Mouse (Mus musculus) layer of hippocampus, postnatal 36 days (tissue): ENCODE measurements around the gene Pdpn. TPM values are rescaled to one million over a fixed set of nuclear protein-coding genes. Genes with fewer than 3 reads are reported as not detected.
A peak's percentile ranks its signal among the peaks of the same experiment; 100 is the strongest.

Experiments
- DNase-seq, 2 experiments: peaks; one replicate each; pipeline ENCODE4 v3.0.0; 2022
- total RNA-seq, 2 experiments: library from RNA; stranded (reverse); gene quantifications; 2 replicates each; pipeline ENCODE4 v1.2.3; 2021

The Pdpn gene
- total RNA-seq, 2 experiments from 2014 or later: 17.7 to 18.9 TPM

DNA sequence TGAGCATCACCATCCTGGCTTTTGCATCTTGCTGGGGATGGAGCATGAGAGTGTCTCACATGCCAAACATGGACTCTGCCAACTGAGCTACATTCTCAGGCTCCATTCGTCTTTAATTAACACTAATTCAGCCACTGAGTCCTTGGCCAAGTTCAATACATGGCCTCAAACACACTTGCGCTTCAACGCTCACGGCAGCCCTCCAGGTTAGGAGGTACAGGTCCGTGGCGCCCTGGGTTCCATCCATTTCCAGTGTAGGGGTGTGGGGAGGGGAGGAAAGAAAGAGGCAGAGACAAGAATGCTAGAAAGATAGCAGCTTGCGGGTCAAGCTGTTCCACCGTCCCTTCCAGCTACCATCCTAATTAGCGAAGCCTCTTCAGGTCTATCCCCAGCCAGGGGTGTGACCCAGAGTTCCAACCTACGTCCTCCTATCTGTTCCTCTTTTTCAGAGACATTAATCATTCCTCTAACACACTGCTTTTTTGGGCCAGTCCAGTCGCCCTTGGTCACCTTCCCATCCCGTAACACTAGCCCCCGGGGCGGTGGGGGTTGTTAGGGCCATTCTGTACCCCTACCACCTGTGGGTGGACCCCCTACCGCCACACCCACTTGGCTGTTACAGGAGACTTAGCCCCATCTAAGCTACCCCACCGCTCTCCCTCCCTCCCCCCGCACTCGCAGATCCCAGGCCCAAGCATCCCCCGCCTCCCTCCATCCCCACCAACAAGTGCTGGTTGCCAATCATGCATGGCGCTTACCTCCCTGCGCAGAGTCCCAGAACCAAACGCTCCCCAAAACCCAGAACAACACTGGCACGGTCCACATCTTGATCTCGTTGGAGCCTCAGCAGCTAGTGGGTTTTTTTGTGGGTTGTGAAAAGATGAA is 691 bp downstream of the Pdpn start:
- no peak for DNase-seq

DNA sequence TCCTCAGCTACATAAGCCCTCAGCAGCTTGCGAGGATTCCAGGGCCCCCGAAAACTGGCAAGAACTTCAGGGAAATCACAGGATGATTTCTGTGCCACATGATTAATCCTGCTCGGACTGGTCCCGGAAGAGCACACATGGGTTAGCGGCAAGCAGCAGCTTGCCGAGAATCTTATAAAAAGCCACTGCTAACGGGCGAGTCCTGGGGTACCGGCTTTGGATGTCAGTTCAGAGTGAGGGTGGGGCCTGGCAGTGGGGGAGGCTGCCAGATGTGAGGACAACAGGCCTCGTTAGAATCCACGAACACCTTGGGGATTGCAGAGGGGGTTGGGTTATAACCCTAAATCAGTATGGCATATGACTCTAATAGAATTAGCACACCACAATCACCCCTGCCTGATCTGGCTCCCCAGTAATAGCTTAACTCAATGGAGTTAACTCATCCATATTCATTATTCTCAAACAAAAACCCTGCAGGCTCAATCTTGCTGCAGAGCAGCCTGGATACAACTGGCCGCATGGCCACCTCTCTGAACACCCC is 2.3 kb downstream of the Pdpn start:
- DNase-seq: no peak

DNA sequence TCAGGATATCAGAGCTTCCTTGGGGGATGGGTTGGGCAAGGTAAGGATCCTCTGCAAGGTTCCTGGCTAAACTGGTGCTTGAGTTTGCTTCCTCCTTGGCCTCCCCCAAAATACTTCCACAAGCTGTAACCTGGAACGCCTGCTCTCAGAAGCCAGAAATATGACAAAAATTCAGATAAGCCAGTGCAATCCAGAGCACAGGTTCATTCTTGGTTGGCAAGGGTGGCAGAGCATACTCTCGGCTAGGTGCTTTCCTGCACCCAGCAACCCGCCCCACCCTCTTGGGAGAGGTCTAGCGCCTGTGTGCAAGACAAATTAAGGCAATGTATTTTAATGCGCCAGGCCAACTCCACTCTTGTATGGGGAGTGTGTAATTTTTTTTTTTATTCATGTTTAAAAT is 3.2 kb downstream of the Pdpn start:
- DNase-seq: no peak

DNA sequence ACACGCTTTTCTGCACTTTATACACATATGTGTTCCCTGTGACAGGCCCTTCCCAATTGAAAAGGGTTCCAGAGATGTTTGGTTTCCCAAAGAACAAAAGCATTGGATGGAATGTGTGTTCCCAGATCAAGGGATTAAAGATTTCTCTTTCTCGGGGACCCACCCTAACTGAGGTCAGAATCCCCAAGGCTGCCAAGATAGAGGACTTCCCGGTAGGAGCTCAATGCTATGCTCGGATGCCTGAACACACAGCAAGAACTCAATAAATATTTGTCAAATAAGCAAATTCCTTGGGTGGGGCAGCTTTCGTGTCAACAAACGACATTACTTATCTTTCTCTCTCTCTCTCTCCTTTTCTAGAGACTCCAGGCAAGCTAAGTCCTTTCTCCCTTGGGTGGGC is 5.0 kb downstream of the Pdpn start:
- no peak for DNase-seq

DNA sequence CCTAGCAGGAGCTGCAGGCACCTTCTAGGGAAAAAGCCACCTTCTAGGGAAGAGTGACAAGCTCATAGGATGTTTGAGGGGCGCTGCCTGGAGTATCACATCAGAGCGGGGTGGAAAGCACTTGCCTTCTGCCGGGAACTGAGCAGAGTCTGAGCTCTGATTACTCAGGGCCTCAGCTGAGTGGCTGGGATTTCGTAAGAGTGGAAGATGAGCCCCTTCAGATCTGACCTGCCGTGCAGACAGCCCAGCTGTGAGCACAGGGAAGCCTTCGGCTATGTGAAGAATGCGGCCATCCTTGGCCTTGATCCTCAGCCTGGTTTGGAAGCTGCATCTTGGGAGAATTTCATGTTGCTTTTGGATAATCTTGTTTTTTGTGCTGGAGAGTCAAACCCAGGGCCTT is 10.5 kb downstream of the Pdpn start:
- no peak for DNase-seq

DNA sequence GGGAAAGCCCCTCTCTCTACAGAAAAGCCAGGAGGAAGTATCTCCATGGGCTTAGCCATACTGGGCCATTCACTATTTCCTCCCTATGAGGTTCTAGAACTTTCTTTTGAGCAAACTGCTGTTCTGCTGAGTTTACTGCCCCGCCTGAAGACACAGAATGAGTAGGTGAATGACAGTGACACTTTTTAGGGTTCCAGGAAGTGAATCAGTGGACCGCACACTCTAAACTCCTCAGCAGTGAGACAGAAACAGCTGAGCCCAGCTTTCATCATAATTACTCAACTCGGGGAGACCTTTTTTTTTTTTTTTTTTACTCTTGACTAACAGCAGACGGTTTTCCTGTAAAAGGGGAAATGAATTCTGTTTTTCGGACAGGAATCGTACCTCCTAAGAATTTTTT is 10.9 kb downstream of the Pdpn start:
- DNase-seq: no peak

DNA sequence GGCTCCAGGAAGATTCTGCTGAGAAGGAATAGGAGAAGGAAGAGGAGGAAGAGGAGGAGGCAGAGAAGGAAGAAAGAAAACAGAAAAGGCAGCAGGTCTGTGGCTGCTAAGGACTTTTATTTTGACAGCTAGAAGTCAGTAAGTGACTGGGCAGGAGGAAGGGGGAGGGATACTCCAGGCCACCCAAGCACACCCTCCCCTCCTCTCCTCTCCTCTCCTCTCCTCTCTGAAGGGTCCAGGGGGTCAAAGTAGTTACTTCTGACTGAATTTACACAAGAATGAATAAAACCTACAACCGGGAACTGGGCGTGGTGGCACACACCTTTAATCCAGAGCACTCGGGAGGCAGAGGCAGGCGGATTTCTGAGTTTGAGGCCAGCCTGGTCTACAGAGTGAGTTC is 12.3 kb downstream of the Pdpn start:
- DNase-seq: no peak

DNA sequence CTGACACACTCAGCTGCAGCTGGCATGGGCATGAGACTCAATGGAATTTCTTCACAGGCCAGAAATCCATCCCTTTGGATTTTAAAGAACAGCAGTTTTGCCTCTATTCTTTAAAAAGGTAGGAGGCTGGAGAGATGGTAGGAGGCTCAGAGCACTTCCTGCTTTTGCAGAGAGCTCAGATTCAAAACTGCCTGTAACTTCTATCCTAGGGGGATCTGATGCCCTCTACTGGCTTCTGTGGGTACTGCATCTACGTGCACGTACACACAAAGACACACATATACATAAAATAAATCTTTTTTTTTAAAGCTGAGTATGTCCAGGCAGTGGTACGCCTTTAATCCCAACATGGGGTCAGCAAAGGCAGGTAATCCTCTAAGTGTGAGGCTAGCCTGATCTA is 19.2 kb downstream of the Pdpn start:
- DNase-seq: peak in 1 of 2 experiments; percentile 10

DNA sequence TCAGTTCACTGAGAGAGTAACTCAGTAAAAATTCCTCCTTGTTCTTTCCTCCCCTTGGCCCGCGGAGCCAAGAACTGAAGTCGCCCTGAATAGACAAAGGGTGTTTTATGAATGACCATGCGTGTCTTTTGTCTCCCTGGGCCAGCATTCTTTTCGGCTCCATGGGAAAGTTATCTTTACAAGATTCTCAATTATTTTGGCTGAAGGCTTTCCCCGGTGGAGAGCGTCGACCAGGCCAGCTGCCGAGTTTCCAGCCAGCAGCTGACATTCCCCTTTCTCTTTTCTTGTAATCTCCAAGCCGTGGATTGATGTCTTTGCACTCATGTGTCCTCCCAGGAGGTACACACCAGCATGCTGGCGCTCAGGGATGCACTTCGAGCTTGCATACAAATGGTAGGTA is 19.7 kb downstream of the Pdpn start:
- DNase-seq: peak in 1 of 2 experiments; percentile 5

DNA sequence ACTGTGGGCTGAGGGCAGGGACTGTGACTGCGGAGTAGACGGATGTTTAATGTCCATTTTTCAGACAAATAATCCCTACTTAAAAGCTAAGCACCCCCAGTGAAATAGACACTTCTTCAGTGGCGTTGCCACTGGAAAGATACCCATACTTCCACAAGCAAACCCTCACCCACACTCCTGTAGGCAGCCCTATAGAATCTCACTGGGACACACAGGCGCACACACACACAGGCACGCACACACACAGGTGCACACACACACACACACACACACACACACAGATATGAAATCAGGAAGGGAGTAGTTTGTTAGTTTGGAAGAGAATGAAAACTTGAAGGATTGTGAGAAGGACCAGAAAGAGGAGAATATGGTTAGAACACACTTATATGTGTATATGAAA is 20.3 kb downstream of the Pdpn start:
- no peak for DNase-seq

DNA sequence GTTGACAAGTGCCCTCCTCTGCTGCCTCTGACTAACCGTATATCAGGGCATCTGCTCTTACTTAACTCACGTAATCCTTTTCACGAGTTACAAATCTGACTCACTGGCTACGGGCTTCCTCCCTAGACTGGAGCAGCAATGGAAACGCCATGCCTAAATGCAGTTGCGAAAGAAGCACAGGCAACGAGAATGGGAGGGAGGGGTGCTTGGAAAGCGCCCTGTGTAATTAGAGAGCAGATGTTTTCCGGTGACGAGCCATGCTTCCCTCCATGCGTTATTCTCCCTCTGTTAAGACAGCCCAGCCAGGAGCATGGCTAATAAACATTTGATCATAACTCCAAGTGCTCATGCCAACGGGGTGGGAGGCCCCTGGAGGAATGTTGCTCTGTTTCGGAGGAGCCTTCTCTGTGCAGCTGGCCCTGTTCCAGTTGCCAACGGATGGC is 20.9 kb downstream of the Pdpn start:
- peak; percentile 30 to 35 for DNase-seq

DNA sequence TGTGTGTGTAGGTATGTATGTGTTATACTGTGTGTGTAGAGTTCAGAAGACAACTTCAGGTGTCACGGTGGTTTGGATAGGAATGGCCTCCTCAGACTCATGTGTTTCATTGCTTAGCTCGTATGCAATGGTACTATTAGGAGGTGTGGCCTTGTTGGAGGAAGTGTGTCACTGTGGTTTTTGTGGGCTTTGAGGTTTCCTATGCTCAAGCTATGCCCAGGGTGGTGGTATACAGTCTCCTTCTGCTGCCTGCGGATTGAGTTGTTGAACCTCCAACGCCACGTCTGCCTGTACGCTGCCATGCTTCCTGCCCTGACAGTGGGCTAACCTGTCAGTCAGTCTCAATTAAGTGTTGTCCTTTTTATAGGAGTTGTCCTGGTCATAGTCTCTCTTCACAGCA is 22.0 kb downstream of the Pdpn start:
- no peak for DNase-seq

DNA sequence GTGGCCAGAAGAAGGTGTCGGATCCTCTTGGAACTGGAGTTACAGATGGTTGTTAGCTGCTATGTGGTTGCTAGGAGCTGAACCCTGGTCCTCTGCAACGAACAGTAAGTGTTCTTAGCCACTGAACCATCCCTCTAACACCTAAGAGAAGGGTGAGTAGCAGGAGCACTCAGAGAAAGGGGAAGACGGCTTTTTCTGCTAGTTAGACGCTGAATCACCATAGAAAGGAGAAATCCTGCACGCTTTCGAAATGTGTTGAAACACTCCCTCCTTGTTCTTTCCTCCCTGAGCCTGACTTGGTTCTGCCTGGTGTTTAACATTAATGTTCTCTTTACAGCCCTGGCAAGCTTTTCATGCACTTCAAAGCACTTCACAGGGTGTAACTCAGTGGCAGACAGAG is 27.8 kb downstream of the Pdpn start:
- no peak for DNase-seq

DNA sequence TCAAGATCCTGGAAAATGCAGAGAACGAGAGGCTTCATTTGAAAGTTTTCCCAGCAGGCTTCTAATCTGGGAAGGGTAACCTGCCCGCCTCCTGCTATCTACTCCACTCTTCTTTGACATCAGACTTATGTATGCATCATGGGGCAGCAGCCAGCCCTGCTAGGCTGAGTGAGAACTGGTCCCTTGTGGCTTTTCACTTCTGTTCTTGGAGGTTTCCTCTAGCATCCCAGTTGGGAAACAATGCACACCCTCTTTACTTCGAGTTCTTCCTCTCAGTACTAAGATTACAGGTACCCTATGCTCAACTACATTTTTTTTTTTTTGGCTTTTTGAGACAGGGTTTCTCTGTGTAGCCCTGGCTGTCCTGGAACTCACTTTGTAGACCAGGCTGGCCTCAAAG is 28.5 kb downstream of the Pdpn start:
- no peak for DNase-seq

DNA sequence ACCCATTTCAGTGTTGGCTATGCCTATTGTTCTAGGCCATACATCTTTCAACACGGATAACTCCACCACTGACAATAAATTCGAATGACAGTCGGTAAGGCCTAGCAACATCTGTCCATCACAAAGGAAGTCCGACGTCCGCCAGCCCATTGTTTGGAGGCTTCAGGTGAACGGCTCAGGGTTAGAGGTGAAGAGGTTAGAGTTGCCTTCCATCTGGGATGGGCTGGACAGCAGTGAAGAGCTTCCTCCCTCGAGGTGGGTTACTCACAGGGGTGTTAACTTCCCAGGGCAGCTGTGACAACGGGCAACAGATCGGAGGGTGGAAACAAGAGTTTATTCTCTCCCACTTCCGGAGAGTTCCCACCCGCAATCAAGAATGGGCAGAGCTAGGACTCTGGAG is 36.7 kb downstream of the Pdpn start:
- no peak for DNase-seq

DNA sequence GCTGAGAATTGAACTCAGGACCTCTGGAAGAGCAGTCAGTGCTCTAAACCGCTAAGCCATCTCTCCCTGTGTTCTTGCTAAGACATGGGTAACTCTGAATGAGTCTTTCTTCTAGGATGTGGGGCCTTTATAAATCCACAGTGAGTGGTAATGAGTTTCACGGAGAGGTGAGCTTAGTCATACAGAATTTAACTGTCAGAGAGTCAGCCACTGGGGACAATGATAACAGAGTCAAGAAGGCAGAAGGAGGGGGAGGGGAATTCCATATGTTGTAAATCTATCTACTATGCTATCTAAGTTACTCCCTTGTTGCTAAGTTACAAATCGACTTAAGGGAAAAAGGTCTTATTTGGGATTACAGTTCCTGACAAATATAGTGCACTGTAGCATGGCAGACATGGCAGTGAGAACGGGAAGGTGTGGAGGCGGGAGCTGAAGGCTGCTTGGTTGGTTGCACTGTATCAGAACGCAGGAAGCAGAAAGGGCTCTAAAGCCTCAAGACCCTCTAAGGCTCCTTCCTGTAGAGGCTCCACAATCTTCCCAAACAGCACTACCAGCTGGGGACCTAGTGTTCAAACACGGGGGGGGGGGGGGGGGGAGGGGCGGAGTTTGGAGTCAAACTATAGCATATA is 39.5 kb downstream of the Pdpn start:
- DNase-seq: no peak

DNA sequence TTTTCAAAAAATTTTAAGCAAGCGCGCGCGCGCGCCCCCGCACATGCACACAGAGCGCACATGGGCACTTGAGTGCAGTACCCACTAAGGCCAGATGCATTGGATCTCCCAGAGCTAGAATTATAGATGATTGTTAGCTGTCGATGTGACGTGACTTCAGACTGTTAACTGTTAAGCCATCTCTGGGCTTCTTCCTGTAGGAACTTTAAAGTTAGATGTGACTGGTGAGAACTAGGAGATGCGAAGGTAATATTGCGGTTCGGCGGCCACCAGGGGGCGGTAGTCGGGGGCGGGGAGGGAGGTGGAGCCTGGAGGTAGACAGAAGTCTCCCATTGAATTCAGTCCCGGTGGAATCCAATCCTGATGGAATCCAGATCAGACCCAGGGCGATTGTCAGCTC is 40.8 kb downstream of the Pdpn start:
- peak in 1 of 2 experiments; percentile 23 for DNase-seq

DNA sequence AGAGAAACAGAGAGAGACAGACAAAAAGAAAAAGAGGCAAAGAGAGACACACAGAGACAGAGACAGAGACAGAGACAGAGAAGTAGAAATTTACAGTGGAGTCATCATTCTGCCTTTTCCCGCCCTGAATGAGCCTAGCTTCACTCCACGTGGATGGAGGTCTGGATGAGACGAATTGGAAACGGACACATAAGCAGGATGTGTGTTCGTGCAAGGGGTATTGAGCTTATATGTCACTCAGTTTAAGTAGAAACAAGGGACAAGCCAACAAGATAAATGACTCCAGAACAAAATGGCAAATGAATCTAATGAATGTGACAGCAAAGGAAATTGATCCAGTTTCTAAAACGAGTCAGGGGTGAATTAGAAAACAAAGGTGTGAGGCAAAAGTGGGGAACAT is 41.4 kb downstream of the Pdpn start:
- DNase-seq: no peak

DNA sequence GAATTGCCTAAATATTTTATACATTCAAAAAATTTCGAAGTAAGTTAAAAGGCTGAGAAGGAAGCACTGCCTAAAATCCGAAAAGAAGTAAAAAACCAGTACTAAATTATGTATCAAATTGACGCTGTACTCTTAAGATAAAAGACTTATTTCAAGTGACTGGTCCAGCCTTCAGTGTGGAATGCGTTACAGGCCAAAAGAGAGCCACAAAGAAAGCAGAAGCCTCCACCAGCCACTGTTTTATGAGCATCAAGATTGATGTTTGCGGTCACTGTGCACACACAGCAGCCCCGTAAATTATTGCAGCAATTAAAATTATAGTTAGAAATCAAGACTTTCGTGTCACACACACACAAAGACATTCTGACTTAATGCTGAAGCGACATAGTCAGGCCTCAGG is 43.8 kb downstream of the Pdpn start:
- no peak for DNase-seq

DNA sequence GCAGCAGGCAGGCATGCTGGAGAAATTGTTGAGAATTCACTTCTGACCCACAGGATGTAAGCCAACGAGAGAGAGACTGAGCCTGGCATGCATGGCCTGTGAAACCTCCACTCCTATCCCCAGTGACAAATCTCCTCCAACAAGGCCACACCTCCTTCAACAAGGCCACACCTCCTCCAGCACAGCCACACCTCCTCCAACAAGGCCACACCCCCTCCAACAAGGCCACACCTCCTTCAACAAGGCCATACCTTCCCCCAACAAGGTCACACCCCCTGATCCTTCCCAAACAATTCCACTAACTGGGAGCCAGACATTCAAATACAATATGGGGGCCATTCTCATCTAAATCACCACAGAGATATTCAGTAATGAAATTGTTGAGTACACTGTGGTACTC is 46.0 kb downstream of the Pdpn start:
- no peak for DNase-seq

DNA sequence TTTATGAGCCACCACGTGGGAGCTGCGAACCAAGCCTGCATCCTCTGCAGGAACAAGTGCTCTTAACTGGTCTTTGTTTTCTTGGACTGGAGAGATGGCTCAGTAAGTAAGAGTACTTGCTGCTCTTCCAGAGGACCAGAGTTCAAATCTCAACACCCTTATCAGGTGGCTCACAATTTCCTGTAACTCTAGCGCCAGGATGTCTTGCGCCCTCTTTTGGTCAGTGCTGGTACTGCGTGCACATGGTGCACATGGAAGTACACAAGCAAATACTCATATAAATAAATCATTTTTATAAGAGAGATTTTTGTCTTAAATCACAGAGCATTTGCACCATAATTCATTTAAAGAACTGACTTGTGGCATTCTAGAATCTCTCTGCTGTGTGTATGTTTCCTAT is 51.3 kb downstream of the Pdpn start:
- DNase-seq: no peak

DNA sequence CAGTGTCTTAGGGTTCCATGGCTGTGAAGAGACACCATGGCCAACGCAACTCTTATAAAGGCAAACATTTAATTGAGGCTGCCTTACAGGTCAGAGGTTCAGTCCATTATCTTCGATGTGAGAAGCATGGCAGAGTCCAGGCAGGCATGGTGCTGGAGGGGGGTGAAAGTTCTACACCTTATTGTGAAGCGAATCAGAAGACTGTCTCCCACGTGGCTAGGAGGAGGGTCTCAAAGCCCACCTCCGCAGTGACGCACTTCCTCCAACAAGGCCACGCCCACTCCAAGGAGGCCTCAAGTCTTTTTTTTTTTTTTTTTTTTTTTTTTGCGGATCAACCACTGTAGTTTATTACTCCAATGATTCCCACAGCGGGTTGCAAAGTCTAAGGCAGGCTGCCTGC is 58.1 kb downstream of the Pdpn start:
- no peak for DNase-seq

DNA sequence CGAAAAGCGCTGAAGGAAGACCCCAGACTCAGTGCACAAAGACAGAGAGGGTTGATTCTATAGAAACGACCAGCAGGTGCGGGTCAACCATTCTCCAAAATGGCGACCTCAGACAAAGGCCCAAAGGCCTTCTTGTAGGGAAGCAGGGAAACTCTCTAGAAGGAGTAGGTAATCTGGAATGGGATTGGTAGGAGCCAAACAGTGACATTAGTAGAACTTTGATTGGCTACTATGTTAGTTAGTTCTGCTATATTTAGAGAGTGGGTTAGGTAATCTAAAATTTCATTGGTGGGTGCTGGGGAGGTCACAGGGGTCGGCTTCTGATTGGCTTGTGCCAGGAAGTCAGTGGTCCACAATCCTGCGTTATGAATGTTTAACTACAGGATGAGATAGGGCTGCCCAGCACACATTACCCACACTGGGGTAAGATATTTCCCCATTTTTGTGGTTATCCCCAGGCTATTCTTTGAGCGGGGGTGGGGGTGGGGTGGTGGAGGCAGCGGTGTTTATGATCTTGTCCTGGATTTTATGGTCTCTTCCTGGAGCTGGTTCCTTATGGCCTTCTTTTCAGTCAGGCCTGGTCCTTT is 59.7 kb downstream of the Pdpn start:
- DNase-seq: no peak

DNA sequence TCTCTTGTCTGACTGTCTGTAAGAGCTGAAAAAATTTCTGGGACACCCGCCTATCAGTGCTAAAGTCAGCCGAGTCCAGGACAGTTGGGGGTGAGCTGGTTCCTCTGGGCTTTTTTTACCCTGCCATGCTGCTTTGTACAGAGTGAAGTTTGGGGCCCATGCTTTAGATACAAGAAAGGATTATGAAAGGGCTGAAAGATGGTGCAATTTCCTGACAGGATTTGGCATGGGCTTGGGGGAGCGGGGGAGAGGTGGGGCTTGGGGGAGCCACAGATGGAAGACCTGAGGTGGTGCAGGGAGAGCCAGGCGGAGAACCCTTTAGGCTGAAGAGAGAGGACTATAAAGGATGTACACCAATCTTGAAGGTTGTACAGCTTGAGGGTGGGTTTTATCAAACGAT is 60.2 kb downstream of the Pdpn start:
- no peak for DNase-seq
